Mouse (Mus musculus): ENCODE data around the gene Tsfm. TPM values are rescaled to one million over a fixed set of nuclear protein-coding genes. Genes with fewer than 3 reads are reported as not detected.

Tsfm gene
- polyA plus RNA-seq, 1 experiment from 2014 or later = 91.2 TPM

DNA sequence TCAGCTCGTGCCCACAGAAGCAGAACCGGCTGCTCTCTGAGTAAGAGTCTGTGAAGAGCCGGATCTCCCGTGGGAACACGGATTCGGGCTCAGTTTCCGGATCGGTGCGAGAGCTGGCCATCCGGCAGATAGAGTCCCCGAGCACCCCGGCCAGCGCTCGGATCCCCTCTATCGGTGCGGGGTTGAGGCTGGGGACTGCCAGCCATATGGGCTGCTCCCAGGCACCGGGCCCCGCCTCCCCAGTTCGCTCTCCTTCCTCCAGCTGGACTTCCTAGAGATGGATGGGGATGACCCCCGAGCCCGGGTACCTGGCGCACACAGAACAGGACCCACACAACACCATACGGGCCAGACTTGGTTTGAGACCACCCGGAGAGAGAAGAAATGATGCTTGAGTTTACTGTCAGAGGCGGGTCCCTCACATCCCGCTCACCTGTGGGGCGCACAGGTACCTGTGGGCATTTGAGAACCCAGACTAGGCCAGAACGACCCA is 10.7 kb upstream of the Tsfm start, which contains the start of the genes Mettl1 and Eef1akmt3:
Gene Mettl1, plus strand, starts transcription at position 141 of the 493 bp plus-strand sequence.
Gene Eef1akmt3, minus strand, starts transcription at position 240 of the 493 bp plus-strand sequence.
- H3K4me2 ChIP-seq (ENCODE audit: low read depth, low read length, severe bottlenecking) = peak within 1 kb of the TSS; percentile 99
- no peaks in the 10 kb centered on the region for H3K36me3 ChIP-seq (ENCODE audit: control insufficient read depth, insufficient read depth, low read length)
- DNase-seq (ENCODE audit: low spot score) (peak; percentile 77), ATAC-seq (replicated peaks; ENCODE audit: low FRiP score) (peak; percentile 75)
- peak within 1 kb of the TSS; percentile 58 for H3K9ac ChIP-seq (ENCODE audit: low read length)
- peaks cover 2% of the 10 kb centered on the region; the same call in 1 of the 2 replicates for H3K27me3 ChIP-seq (ENCODE audit: control insufficient read depth, insufficient read depth, low read length)
- WGBS = under 1% methylated on average over 28 of the region's 28 CpGs
- no peaks in the 10 kb centered on the region for H3K9me3 ChIP-seq (ENCODE audit: control insufficient read depth, low read length)
- no peak within 1 kb of the TSS for H3K27ac ChIP-seq (ENCODE audit: low read depth, low read length)
- 0 out of 2 replicates have a peak, but pooled peaks cover 2% of the 10 kb centered on the region for H3K4me1 ChIP-seq (replicated peaks; ENCODE audit: control insufficient read depth, insufficient read depth, low read length)
- peak within 1 kb of the TSS; percentile 69 for H3K4me3 ChIP-seq (ENCODE audit: low read depth, low read length)

DNA sequence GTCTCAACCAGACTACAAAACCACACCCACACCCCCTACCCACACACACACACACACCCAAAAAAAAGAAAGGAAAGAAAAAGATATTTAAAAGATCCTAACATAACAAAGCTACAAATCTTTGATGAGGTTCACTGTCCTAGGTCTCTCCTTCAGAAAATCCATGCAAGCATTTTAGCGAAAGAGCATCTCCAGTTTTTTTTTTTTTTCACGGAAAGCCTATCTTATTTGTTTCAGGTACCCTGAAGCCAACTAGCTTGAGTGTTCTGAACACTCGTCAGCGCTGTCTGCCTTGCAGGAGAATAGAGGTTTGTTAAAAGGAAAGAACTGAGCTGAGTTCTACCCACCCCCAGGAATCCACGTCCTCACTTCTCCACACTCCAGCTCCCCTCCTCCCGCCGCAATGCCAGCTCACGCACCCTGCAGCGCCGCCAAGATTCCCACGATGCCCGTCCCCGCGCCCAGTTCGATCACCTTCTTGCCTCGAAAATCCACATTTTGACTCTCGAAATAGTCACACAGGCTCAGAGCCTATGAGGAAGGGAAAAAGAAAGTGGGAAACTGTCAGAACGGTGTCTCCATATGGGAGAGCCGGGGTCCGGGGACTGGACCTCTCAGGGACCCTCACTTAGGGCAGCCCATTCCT is 10.1 kb upstream of the Tsfm start:
- H3K4me2 ChIP-seq (ENCODE audit: low read depth, low read length, severe bottlenecking) = peak overlapping the region; percentile 99
- WGBS = under 1% methylated on average over 20 of the region's 20 CpGs
- no peaks in the 10 kb centered on the region for H3K36me3 ChIP-seq (ENCODE audit: control insufficient read depth, insufficient read depth, low read length)
- H3K4me1 ChIP-seq (replicated peaks; ENCODE audit: control insufficient read depth, insufficient read depth, low read length) = 0 out of 2 replicates have a peak, but pooled peaks cover 2% of the 10 kb centered on the region
- H3K27me3 ChIP-seq (ENCODE audit: control insufficient read depth, insufficient read depth, low read length) = peaks cover 2% of the 10 kb centered on the region; the same call in 1 of the 2 replicates
- peak overlapping the region; percentile 58 for H3K9ac ChIP-seq (ENCODE audit: low read length)
- ATAC-seq (replicated peaks; ENCODE audit: low FRiP score) (0 out of 2 replicates have a peak, but pooled peaks have one; percentile 17), DNase-seq (ENCODE audit: low spot score) (no peak)
- no peak overlapping the region for H3K27ac ChIP-seq (ENCODE audit: low read depth, low read length)
- H3K4me3 ChIP-seq (ENCODE audit: low read depth, low read length) = peak overlapping the region; percentile 69
- no peaks in the 10 kb centered on the region for H3K9me3 ChIP-seq (ENCODE audit: control insufficient read depth, low read length)

DNA sequence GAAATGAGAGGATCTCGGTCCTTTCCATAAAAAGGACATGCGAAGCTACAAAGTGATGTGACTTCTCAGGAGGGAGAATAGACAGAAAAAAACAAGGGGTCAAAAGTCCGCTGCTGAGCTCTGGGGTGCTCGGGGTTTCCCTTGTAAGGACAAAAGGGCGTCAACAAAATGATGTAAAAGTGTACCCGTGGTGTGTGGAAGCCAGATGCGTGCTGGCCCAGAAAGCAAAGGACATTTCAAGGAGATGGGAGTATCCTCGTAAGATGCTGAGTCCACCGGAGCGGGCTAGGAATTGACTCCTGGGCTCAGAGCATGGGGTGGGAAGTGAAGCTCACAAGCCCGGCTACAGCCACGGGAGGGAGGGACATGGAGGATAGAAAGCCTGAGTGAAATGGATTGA is 7.0 kb upstream of the Tsfm start:
- no peaks in the 10 kb centered on the region for H3K36me3 ChIP-seq (ENCODE audit: control insufficient read depth, insufficient read depth, low read length)
- peaks cover 2% of the 10 kb centered on the region; the same call in 1 of the 2 replicates for H3K27me3 ChIP-seq (ENCODE audit: control insufficient read depth, insufficient read depth, low read length)
- H3K9ac ChIP-seq (ENCODE audit: low read length) = no peak overlapping the region
- no peak overlapping the region for H3K4me3 ChIP-seq (ENCODE audit: low read depth, low read length)
- ATAC-seq (replicated peaks; ENCODE audit: low FRiP score) (no peak), DNase-seq (ENCODE audit: low spot score) (no peak)
- H3K4me1 ChIP-seq (replicated peaks; ENCODE audit: control insufficient read depth, insufficient read depth, low read length) = no peaks in the 10 kb centered on the region
- 72% methylated on average over 12 of the region's 12 CpGs for WGBS
- no peak overlapping the region for H3K27ac ChIP-seq (ENCODE audit: low read depth, low read length)
- no peaks in the 10 kb centered on the region for H3K9me3 ChIP-seq (ENCODE audit: control insufficient read depth, low read length)
- no peak overlapping the region for H3K4me2 ChIP-seq (ENCODE audit: low read depth, low read length, severe bottlenecking)

DNA sequence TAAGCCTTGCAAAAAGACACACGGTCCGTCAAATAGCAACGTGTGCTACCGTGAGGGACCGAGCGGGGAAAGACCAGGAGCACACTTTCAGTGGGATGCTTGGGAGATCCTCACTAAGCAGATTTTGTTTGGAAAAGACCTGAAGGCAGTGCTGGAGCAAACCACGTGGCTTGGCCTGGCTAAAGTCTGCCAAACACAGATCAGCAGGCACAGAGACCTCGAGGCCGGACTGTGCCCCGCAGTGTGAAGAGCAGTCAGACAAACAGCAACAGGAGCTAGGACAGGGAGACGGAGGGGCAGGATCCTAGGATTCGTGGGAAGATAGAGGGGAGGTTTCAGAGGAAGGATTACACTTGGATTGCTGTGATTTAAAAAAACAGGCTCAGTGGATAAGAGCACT is 5.6 kb upstream of the Tsfm start:
- H3K4me3 ChIP-seq (ENCODE audit: low read depth, low read length) = no peak overlapping the region
- no peak for DNase-seq (ENCODE audit: low spot score)
- H3K36me3 ChIP-seq (ENCODE audit: control insufficient read depth, insufficient read depth, low read length) = no peaks in the 10 kb centered on the region
- no peak overlapping the region for H3K4me2 ChIP-seq (ENCODE audit: low read depth, low read length, severe bottlenecking)
- no peak overlapping the region for H3K9ac ChIP-seq (ENCODE audit: low read length)
- no peak for ATAC-seq (replicated peaks; ENCODE audit: low FRiP score)
- no peak overlapping the region for H3K27ac ChIP-seq (ENCODE audit: low read depth, low read length)
- H3K4me1 ChIP-seq (replicated peaks; ENCODE audit: control insufficient read depth, insufficient read depth, low read length) = no peaks in the 10 kb centered on the region
- peaks cover 2% of the 10 kb centered on the region; the same call in 1 of the 2 replicates for H3K27me3 ChIP-seq (ENCODE audit: control insufficient read depth, insufficient read depth, low read length)
- H3K9me3 ChIP-seq (ENCODE audit: control insufficient read depth, low read length) = no peaks in the 10 kb centered on the region
- 84% methylated on average over 12 of the region's 12 CpGs for WGBS

DNA sequence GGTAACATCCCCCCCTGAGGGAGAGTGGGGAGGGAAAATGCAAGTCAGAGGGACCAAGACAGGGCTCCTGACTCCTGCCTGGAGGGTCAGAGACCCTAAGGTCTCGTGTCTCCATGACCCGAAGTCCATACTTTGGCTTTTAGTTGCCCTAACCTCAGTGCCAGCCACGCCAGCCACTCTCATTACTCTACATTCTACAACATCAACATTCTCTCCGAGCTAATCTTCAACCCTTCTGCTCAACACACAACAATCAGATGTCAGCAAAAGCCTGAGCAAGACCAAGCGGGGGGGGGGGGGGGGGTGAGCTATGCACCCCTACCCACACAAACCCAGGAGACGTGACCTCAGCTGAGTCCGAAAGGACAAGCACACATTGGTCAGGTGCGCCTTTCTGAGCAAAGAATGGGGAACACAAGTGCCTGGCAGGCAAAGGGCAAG is 2.7 kb upstream of the Tsfm start:
- DNase-seq (ENCODE audit: low spot score) (no peak), ATAC-seq (replicated peaks; ENCODE audit: low FRiP score) (no peak)
- Histone ChIP-seq H3K9ac (ENCODE audit: low read length) (no peak overlapping the region), H3K27me3 (ENCODE audit: control insufficient read depth, insufficient read depth, low read length) (no peaks in the 10 kb centered on the region), H3K4me2 (ENCODE audit: low read depth, low read length, severe bottlenecking) (no peak overlapping the region), H3K27ac (ENCODE audit: low read depth, low read length) (no peak overlapping the region), H3K4me3 (ENCODE audit: low read depth, low read length) (no peak overlapping the region), H3K36me3 (ENCODE audit: control insufficient read depth, insufficient read depth, low read length) (no peaks in the 10 kb centered on the region; the same call in 1 of the 2 replicates), H3K4me1 (replicated peaks; ENCODE audit: control insufficient read depth, insufficient read depth, low read length) (peaks cover 4% of the 10 kb centered on the region), H3K9me3 (ENCODE audit: control insufficient read depth, low read length) (no peaks in the 10 kb centered on the region)
- WGBS = 83% methylated on average over 8 of the region's 8 CpGs

DNA sequence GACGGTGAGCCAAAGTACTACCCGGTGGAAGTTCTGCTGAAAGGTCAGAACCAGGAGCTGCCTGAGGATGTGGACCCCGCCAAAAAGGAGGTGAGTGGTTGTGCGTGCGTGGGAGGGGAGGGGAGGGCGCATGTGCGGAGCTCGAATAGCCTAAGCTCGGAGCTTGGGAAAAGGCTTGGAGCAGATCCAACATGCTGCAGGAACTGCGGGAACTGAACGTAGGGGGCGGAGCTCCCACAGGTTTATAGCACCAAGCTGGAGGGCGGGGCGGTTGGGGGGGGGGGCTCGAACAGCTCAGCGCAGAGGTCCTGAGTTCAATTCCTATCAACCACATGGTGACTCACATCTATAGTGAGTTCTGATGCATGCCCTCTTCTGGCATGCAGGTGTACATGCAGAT is 12.2 kb downstream of the Tsfm start:
- H3K27ac ChIP-seq (ENCODE audit: low read depth, low read length) = no peak overlapping the region
- no peaks in the 10 kb centered on the region for H3K9me3 ChIP-seq (ENCODE audit: control insufficient read depth, low read length)
- DNase-seq (ENCODE audit: low spot score) (no peak), ATAC-seq (replicated peaks; ENCODE audit: low FRiP score) (no peak)
- no peaks in the 10 kb centered on the region; the same call in 1 of the 2 replicates for H3K36me3 ChIP-seq (ENCODE audit: control insufficient read depth, insufficient read depth, low read length)
- no peak overlapping the region for H3K4me3 ChIP-seq (ENCODE audit: low read depth, low read length)
- no peaks in the 10 kb centered on the region for H3K27me3 ChIP-seq (ENCODE audit: control insufficient read depth, insufficient read depth, low read length)
- H3K9ac ChIP-seq (ENCODE audit: low read length) = no peak overlapping the region
- no peak overlapping the region for H3K4me2 ChIP-seq (ENCODE audit: low read depth, low read length, severe bottlenecking)
- 81% methylated on average over 16 of the region's 16 CpGs for WGBS
- no peaks in the 10 kb centered on the region for H3K4me1 ChIP-seq (replicated peaks; ENCODE audit: control insufficient read depth, insufficient read depth, low read length)

DNA sequence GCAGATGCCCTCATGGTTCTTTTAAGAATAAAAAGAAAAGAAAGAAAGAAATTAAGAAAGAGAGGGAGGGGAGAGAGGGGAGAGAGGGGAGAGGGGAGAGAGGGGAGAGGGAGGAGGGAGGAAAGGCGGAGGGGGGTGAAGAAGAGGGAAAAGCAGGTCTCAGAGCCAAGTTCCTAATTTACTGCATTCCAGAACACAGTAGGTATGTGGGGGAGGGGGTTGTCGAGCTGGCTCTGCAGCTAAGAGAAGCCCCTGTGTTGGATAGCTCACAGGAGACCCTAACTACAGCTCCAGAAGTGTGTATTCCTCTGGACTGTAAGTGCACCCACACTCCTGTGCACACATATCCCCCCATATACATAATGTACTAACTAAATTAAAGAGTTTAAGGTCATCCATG is 13.6 kb downstream of the Tsfm start:
- Histone ChIP-seq H3K9ac (ENCODE audit: low read length) (no peak overlapping the region), H3K27ac (ENCODE audit: low read depth, low read length) (no peak overlapping the region), H3K36me3 (ENCODE audit: control insufficient read depth, insufficient read depth, low read length) (no peaks in the 10 kb centered on the region; the same call in 1 of the 2 replicates), H3K4me2 (ENCODE audit: low read depth, low read length, severe bottlenecking) (no peak overlapping the region), H3K4me3 (ENCODE audit: low read depth, low read length) (no peak overlapping the region), H3K27me3 (ENCODE audit: control insufficient read depth, insufficient read depth, low read length) (no peaks in the 10 kb centered on the region), H3K4me1 (replicated peaks; ENCODE audit: control insufficient read depth, insufficient read depth, low read length) (no peaks in the 10 kb centered on the region), H3K9me3 (ENCODE audit: control insufficient read depth, low read length) (no peaks in the 10 kb centered on the region)
- no peak for DNase-seq (ENCODE audit: low spot score)
- ATAC-seq (replicated peaks; ENCODE audit: low FRiP score) = no peak
- WGBS = 30% methylated on average over 2 of the region's 2 CpGs

DNA sequence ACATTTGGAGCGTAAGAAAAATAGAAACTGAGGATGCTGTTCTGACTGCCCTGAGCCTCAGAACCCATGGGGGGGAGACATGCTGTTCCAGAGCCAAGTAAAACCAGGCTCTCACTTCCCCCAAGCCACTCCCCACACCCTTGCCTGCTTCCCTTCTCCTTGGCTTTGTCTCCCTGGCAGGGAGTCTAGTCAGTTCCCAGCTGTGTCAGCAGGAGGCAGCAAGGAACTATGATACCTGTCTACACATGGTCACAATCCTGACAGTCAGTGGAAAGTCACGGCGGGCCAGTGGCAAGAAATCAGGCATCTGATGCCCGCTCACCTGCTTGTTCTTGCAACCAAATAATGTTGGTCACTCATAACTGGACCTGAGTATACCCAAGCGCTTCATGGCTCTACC is 14.2 kb downstream of the Tsfm start:
- Histone ChIP-seq H3K4me2 (ENCODE audit: low read depth, low read length, severe bottlenecking) (no peak overlapping the region), H3K4me3 (ENCODE audit: low read depth, low read length) (no peak overlapping the region), H3K27ac (ENCODE audit: low read depth, low read length) (no peak overlapping the region), H3K4me1 (replicated peaks; ENCODE audit: control insufficient read depth, insufficient read depth, low read length) (no peaks in the 10 kb centered on the region), H3K9ac (ENCODE audit: low read length) (no peak overlapping the region), H3K27me3 (ENCODE audit: control insufficient read depth, insufficient read depth, low read length) (no peaks in the 10 kb centered on the region), H3K36me3 (ENCODE audit: control insufficient read depth, insufficient read depth, low read length) (no peaks in the 10 kb centered on the region), H3K9me3 (ENCODE audit: control insufficient read depth, low read length) (no peaks in the 10 kb centered on the region)
- DNase-seq (ENCODE audit: low spot score) (no peak), ATAC-seq (replicated peaks; ENCODE audit: low FRiP score) (no peak)
- WGBS = 64% methylated on average over 5 of the region's 5 CpGs

All from forebrain, embryonic 11.5 days (tissue).